Mouse (Mus musculus) retina, adult 2 months (tissue): ENCODE measurements around the gene Creb3l2.

Experiments
- DNase-seq: peaks from one replicate; pipeline ENCODE4 v3.0.0-alpha.2; 2012; ENCODE audit warnings: low read depth, low spot score

The Creb3l2 gene

DNA sequence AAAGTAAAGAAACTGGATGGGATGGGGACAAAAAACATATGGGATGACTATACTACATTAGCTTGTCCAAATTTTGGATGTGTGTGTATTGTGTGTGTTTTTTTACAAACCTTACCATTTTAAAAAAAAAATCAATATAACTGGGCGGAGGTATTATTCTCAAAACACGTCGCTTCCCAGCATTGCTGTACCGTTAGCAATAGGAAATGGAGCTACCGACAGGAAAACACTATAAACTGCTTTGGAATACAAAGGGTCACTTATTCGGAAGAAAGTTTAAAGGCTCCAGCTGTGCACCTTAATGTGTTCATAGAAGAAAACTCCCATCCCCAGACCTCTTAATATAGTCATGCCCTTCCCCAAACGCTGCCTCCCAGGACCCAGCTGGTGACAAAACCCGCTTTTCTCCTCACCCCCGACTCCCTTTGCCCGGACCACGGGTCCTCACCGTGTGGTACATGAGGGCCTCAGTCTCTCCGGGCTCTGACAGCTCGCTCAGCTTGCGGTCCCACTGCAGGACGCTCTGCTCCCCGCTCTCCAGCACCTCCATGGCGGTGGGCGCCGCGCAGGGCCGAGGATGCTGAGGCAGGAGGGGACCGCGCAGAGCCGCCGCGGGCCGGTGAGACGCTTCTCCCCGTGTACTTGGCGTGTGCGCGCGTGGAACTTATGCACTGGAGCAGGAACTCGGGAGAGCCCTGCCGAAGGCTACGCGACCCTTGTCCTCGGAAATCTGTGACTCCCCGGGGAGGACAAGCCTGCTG is 515 bp downstream of the Creb3l2 start:
- no peak for DNase-seq

DNA sequence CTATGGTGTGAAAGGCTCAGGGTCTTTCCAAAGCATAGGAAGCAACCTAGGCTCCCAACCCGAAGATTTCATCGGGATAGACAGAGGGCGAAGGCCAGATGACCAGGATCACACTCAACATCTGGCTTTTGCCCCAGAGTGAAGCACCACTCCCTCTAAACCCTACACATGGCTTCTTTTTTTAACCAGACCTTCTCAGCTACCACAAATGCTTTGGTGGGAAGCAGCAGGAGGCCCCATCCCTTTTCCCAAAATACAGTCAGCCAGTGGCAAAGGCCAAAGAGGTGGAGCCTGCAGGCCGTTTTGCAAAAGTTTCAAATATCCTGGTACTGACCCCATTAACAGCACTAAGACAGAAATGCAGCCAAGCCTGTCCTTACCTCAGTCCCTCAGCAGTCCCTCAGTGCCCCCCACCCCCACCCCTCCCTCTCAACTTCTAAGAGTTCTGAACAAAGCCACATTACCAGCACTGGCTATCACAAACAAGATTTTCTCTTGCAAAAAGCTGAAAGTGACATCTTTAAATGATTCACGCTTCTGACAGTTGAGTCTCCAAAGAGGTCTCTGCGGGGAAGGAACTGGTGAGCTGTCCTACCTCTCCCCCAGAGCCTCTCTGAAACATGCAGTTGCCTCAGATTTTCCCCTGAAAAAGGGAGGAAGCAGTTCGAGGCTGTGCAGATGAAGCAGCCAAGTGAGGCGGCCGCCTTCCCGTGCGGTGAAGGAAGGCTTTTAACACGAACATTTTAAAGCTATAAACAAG is 1.3 kb downstream of the Creb3l2 start:
- DNase-seq, result no peak

DNA sequence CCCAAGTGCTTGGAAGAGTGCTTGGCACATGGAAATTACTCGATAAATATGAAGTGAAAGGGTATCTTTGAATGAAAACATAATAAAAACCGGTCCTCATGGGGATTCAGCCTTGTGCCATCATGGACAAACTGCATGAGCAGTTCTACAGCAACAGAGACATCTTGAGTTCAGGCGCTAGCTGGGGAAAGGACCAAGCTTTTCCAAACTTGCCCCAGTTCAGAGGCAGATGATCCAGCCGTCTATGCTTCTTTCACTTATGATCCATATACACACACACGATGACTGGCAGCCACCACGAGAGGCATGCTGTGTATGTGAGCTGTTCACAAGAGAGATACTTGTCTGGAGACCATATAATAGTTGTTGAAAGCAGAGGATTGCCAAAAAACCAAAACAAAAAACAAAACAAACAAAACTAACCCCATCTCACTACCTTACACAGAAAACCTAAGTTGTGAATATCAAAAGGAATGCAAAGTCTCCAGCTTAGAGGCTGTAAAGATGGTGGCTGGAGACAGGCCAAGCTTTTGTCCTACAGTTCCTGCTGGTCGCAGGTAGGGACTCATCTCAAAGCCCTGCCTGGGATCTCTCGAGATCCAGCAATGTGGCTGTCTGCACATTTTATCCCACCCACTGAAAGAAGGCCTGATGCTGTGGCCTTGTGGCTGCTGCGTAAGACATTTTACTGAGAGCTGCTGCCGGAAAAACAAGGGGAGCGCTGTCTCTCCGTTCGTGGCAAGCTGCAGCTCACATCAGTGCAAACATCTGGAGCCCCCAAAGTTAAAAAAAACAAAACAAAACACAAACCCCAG is 2.1 kb downstream of the Creb3l2 start:
- no peak for DNase-seq

DNA sequence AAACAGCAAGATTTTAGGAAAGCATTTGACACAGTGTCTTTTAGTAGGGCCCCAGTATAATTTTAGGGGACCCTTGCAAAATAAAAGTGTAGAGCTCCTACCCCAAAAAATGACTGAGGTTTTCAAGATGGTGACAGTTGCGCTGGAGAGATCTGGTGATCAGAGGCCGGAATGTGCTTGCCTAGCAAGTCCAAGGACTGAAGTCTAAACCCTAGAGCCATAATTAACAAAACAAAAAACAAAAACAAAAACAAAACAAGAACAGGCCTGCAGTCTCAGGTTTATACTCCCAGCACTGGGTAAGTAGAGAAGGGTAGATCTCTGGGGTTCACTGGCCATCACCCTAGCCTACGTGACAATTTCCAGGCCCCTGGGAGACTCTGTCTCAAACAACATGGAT is 3.4 kb downstream of the Creb3l2 start:
- DNase-seq, result no peak

DNA sequence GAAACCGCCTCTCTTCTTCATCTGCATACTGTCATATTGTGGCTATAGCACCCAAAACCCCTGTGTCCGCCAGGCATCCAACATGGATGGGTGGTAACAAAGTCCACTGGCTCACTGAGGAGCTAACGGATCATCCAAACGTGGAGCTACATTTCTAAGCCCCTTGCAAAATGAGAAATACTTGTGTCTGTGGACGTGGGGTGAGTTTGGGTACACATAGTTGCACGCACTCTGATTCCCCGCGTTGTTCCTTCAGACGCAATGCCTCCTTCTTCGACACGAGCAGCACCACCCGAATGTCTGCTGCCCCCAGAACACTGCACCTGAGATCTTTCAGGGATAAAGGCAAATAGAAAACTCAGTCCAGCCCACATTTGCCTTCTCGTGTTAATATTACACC is 4.9 kb downstream of the Creb3l2 start:
- no peak for DNase-seq

DNA sequence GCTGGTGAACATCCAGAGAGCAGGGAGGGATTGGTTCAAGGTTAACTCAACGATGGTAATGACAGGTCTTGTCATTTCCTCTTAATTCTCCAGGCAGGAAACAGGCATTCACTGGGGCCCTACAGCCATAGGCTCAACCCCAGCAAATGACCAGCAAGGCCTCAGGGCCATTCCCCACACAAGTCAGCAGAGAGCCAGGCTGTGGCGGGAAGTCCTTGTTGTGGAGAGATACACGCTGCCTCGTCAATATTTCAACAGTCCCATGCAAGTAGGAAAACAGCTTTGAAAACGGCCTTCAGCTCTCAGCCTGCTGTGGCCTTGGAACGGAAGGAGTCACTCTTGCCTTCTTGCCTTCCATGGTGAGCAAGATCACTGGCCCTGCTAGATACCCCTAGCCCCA is 6.6 kb downstream of the Creb3l2 start:
- no peak for DNase-seq

- DNase-seq, result no peak
Measured at GRCm38 (mm10) chr6:37429849-37430470, 12.0 kb downstream of the Creb3l2 start.

- no peak for DNase-seq
Measured at GRCm38 (mm10) chr6:37428947-37429346, 13.0 kb downstream of the Creb3l2 start.

DNA sequence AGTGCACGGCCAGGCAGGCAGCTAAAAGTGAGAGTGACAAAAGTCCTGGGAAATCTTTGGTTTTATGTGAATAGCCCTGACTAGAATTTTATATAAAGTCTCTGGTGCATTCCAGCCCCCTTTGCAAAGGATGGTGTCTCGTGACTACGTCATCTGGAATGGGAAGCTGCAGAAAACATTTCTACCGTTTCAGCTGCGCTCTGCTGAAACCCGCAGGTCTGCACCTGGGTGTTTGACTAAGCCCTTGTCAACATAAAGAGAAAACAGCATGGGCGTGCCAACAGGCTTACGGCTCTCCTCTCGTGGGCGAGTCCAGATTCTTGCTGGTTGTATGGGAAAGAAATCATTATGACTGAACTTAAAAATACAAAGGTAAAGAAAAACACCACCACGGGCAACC is 13.9 kb downstream of the Creb3l2 start:
- no peak for DNase-seq

DNA sequence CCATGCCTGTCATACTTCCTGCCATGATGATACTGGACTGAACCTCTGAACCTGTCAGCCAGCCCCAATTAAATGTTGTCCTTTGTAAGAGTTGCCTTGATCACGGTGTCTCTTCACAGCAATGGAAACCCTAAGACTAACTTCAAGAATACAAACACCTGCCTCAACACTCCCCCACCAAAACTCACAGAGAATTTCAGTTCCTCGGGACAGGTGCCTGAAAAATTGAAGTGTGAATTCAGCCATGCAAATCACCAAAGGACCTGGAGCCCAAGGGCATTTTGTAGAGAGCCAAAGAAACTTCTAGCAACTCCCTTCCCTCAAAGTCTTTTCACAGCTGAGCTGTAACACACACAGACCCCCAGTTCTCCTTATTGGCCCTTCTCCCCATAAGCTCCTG is 15.3 kb downstream of the Creb3l2 start:
- DNase-seq, result no peak

DNA sequence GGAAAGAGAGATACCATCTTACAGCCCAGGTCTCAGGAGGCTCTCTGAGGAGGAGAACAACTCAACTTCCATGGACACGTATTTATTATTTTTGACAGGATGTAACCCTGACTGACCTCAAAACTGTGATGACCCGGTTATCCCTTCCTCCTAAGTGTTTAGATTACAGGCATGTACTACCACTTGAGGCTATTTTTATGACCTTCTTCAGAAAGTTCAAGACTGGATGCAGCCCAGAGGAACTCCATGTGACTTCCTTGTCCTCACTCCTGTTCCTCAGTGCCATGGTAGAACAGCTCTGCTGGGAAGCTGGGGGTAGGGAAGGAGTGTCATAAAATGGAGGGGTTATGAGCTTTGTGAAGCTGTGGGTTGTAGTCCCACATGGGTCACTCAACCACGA is 16.1 kb downstream of the Creb3l2 start:
- DNase-seq, result no peak

GRCm38 (mm10) chr6:37425075-37425474 is 16.9 kb downstream of the Creb3l2 start:
- no peak for DNase-seq

GRCm38 (mm10) chr6:37424374-37424773 is 17.6 kb downstream of the Creb3l2 start:
- DNase-seq, result no peak

- no peak for DNase-seq
Measured at GRCm38 (mm10) chr6:37423386-37423785, 18.6 kb downstream of the Creb3l2 start.

GRCm38 (mm10) chr6:37421124-37421523 is 20.8 kb downstream of the Creb3l2 start:
- DNase-seq, result no peak

DNA sequence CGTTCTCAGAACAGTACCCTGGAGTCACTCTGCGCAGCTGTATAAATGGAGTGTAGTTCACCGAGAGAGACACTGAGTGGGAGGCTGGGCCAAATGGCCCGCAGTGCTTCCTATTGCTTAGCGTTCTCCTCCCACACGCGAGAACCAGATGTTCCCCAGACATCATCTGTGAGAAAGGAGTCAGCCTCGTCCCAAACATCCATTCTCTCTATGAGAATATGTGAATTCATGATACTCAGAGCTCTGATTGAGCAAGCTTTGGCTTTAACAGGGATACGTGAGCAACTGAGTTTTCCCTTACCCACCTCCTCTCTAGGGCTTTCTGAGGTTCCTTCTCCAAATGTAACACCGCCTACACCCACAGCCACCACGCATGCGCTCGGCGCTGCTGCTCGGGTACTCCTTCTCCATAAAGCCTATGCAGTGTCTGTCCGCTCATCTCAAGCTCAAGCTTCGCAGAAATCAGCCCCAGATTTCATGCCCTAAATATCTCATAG is 22.5 kb downstream of the Creb3l2 start:
- no peak for DNase-seq

DNA sequence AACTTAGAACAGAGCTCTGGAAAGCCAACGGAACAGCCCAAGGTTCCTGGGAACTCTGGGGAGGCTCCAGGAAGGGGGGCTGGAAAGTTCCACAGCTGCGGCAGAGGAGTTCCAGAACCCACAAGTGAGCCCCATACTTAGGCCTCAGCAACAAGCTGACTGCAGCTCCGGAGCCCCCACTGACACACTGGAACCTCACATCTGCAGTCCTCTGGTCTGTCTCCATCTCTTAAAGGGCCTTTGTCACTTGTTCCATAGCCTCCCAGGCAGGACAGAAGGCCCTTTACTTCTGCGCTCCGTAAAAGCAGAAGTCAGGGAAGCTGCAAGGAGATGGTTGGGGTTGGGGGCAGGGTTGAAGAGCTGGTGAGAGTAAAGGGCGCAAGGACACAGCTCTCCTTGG is 23.0 kb downstream of the Creb3l2 start:
- no peak for DNase-seq

DNA sequence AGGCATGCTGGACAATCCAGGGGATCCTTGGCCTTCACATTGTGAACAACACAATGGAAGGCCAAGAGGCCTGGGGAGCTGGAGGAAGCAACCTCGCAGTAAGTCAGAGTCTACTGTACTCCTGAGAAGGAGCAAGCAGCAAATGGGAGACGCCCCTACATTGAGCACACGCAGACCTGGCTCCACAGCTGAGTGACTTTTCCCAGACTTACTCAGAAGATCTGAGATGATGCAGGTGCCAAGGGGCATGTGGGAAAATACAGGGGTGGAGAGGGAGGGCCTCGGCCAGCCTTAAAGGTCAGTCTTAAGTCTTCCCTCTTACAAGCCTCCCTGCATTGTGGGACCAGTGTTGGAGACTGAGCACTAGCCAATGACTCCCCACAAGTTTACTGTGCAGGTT is 25.2 kb downstream of the Creb3l2 start:
- no peak for DNase-seq

- DNase-seq, result no peak
Measured at GRCm38 (mm10) chr6:37415505-37415904, 26.4 kb downstream of the Creb3l2 start.

- no peak for DNase-seq
Measured at GRCm38 (mm10) chr6:37415034-37415433, 26.9 kb downstream of the Creb3l2 start.

DNA sequence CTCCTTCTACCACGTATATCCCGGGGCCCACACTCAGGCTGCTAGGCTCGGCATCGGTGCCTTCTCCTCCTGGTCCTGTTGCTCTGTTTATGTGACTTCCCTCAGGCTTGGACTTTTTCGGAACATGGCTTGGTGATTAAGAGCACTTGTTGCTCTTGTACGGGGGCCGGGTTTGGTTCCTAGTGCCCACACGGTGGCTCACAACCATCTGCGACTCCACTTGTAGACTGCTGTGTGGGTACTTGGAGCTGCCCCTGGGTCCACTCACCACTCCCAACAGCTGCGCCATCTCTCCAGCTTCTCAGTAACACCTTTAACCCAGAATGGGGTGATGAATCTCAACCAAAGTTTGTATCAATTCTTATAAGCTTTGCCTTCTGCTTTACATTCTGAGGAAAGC is 27.4 kb downstream of the Creb3l2 start:
- no peak for DNase-seq

- DNase-seq, result no peak
Measured at GRCm38 (mm10) chr6:37411696-37412095, 30.2 kb downstream of the Creb3l2 start.
